Mouse (Mus musculus) T-helper 2 cell (primary cell): ENCODE measurements at regions not wholly inside any gene's neighbourhood (a gene's known extent, or its start where the extent isn't known, plus 50 kb on each side); places are given as distances from the start of the nearest gene placed in this dataset.

Source experiments
- in situ Hi-C: fragments of 300-600 bp; cut with MboI, MseI; formaldehyde crosslinking; loops from one replicate; pipeline ENCODE4 v1.15.1; 2025; ENCODE audit warnings: high pct_unique_total_duplicates

DNA sequence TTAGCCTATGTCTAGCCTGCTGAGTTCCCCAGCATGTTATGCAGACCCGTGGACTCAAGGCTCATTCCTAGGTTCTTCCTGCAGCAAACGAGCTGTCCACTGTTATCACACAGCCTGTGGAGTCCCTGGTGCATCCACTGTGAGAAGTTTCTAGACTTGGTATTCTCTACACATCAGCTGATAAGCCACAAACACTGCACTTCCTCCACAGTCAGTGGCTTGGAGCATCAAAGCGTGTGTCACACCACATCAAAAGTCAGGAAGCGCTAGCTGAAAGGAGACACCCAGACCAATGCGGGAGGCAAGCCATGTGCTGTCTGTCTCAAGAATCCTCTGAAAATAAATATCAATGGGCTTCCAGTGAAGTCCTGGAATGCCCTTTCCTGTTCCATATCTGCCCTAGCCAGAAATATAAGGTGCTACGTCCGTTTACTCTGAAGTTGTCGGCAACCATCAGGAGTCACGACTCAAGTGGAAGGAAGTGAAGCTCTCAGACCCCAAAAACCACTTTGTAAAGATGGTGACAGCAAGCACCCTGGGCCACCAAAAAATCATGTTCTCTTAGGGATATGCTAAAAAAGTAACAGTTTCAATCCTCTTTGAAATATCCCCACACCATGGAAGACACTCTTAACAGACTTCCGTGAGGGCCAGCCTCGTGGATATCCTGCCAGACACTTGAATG, 227.7 kb downstream of the Adgrl2 start:
- in situ Hi-C loops = loop anchor here (10.0 kb wide), 1 partner anchor 288 kb away; no protein-coding TSS in a partner anchor

DNA sequence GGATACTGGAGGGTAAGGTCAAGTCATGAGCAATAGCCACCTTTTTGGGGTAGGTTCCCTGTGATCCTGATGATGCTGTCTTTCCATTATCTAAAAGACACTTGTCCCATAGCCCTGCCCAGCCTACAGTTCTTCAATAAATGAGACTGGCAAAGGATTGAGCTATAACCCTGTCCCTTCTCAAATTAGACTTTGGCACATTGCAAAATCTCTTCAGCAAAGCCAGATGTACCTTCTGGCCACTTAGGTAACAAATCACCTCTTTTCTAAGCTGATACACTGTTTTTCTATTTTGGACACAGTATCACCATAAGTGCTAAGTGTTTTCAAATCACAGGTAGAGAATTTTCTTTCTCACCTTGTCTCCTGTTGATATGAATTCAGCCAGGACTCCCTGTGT, 228.8 kb downstream of the Adgrl2 start:
- in situ Hi-C loops = loop anchor here (10.0 kb wide), 1 partner anchor 287 kb away; no protein-coding TSS in a partner anchor

GRCm38 (mm10) chr3:148759500-148759899, 230.9 kb downstream of the Adgrl2 start:
- in situ Hi-C loops = no loop called here

GRCm38 (mm10) chr3:148746234-148746633, 244.1 kb downstream of the Adgrl2 start:
- in situ Hi-C loops = no loop called here

- in situ Hi-C loops = no loop called here
Measured at GRCm38 (mm10) chr3:148744651-148745050, 245.7 kb downstream of the Adgrl2 start.

GRCm38 (mm10) chr3:148734194-148734749, 256.1 kb downstream of the Adgrl2 start:
- in situ Hi-C loops = no loop called here

DNA sequence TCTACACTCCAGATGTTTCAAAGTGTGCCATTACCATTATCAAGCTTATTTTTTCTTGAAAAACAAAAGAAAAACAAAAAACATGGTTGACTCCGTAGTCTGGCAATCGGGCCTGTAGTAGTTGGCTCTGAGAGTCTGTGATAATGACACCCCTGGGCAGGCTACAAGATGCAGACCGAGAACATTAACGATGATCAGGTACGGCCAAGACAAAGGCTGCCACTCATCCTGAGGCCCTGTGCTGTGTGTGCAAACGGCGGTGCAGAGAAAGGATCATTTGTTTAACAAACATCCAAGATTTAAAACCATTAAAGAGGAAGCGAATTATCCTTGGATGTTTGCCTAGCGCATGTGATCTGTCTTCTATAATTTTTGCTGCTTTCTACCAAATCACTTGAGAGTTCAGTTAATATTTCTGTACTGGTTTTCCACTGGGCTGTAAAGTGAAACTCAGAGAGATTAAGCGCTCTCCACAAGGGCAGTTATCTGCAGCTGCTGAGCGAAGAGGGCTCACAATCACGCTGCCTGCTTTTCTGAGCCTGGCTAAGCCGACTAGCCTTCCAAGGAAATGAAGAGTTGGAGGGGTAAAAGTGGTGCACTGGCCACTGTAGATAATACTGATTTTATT, 257.0 kb downstream of the Adgrl2 start:
- in situ Hi-C loops = no loop called here

DNA sequence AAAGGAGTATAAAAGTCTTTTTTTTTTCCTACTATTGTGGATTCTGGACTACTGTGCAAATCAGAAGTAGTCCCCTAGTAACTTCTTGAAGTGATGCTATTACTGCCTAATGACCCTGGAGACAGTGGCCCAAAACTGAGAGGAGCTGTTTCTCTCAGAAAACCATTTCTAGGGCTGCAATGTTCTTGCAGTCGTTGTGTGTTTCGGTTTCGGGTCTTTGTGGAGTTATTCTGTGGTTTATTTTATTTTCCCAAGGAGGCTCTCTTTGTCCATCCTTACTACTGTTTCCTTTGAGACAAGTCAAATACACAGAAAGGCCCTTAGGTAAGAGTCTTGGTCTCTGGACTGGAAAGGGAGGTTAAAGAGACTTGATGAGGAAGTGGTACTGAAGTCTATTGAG, 258.9 kb downstream of the Adgrl2 start:
- in situ Hi-C loops = no loop called here

DNA sequence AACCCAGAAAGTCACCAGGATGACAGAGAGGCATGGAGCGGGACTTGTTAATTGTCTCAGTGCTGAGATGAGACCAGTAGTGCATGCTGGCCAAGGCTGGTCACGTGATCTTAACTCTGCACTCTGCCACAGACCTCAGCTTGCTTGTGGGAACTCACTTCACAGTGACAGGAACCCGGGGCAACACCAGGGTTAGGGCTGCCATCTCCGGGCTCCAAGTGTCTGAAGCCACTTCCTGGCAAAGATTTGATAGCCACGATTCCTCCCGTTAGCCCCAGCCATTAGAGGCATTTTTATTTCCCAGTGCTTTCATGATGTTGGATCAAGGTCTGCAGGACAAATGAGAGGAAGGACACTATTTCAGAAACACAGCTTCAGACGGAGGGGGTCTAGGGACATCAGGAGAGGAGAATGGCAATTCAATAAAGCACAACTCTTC, 261.1 kb downstream of the Adgrl2 start:
- in situ Hi-C loops = no loop called here

DNA sequence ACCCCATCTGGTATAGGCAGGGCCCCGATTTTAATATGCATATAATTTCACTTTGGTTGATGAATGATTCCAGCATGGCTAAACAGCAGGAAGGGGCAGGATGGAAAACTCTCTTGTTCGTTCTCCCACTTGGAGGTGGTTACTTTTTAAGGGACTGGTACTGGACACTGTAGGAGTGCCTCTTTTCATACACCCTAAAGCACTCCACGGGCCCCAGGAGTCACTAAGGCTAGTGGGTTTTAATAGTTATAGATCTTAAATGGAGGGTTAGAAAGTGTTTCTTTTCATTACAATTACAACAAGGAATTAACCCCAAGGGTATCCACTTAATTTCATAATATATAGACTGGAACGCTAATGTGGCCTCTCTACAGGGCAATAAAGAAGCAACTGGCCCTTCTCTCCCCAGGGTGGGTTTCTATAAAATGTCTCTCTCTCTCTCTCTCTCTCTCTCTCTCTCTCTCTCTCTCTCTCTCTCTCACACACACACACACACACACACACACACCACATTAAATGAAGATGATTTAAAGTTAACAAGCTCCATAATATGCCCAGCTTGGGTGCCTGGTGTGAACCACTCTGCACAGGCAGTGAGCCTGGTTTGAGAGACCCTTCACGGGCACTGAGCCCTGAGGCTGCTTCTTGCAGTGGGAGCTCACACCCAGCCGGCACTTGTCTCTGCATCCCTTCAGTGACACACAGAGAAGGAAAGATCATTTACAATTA, 261.7 kb downstream of the Adgrl2 start:
- in situ Hi-C loops = no loop called here

DNA sequence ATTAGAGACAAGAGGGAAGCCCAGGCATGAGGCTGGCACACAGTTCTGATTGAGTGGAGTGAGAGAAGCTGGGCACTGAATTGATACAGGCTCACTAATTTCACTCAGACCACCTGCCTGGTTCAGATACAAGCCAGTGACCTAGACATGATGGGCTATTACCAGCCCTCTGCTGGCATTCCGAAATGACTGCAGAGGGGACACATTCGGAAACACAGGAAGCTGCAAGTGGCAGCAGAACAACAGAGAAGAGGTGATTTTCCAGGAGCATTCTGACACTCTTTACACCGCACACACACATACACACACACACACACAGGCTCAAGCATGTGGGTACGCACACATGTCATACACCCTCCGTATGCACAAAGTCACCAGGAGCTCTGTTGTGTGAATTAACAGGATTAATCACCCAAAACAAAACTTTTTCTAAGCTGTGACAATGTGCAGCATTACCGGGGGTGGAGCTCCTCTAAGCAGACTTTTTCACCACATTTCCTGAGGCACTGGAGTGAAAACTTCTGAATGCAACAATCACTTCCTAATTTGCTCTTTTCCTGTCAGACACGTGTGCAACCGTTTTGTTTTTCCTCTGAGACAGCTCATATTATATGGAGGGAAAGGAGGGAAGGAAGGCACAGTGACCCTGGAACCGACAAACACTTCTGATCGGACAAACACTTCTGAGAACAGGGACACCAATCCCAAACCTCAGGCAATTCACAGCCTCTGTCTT, 263.6 kb downstream of the Adgrl2 start:
- in situ Hi-C loops = no loop called here

DNA sequence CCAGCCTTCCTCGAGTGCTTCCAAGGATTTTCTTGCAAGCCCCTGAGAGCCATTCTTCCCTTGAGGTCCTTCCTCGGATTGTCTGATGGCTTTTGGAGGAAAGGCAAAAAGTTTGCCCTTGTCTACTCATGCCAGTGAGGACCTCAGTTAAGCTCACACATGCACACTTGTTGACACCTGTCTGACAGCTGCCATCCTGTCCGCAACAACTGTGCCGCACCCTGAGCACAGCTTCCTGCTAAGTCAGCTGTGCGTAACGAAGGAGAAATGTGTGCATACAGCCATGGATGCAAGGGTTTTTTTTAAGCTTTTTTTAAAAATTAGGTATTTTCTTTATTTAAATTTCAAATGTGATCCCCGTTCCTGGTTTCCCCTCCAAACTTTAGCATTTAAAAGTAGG, 293.8 kb downstream of the Adgrl2 start:
- in situ Hi-C loops = no loop called here

DNA sequence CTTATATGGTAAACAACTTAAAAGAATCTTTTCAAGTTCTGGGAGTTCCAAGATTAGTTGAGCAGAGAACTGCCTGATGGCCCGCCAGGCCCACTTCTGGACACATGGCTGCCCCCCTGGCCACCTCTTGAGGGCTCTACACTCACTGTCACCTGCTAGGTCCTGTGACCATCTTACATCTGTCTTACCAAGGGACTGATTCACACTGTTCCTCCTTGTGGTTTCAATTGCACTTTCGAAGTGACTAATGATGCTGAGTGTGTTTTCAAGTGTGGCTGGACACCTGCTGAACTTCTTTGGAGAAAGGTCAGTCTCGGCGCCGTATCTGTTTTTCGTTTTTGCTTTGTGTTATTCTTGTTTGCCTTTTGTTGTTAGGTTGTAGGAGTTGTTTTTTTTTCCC, 294.9 kb downstream of the Adgrl2 start:
- in situ Hi-C loops = no loop called here

DNA sequence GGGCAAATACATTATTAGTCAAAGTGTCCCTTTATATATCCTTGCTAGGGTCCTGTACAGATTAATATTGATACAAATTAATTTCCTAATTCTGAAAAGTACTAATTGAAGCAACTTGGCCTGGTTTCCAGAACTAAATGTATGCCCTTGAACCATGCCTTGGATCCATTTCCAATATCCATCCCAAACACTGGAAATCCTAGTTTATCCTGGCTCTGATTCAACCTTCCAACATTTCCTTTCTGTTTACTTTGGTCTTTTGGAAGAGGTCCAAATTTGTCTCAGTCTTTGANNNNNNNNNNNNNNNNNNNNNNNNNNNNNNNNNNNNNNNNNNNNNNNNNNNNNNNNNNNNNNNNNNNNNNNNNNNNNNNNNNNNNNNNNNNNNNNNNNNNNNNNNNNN, 307.2 kb downstream of the Adgrl2 start:
- in situ Hi-C loops = no loop called here

DNA sequence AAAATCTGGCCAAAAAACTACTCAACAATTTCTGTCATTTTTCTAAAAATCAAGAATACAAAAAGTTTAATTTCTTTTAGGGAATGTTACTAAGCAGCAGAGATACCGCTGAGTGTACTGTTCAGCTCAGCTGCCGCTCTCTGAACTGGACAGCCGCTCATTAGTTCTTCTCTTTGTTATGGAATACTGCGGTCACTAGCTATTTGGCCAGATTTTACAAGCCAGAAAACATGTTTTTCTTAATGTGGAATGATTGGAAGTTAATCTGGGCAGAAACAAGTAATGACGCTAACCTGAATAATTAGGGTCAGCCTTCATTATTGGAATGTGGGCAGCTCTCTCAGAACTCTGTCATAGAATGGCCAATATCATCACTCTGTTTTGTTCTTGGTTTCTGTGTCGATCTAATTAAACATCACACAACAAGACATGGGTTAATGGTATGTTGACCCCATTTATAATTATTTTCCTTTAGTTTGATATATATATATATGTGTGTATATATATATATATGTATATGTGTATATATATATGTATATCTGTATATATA, 307.8 kb downstream of the Adgrl2 start:
- in situ Hi-C loops = no loop called here

DNA sequence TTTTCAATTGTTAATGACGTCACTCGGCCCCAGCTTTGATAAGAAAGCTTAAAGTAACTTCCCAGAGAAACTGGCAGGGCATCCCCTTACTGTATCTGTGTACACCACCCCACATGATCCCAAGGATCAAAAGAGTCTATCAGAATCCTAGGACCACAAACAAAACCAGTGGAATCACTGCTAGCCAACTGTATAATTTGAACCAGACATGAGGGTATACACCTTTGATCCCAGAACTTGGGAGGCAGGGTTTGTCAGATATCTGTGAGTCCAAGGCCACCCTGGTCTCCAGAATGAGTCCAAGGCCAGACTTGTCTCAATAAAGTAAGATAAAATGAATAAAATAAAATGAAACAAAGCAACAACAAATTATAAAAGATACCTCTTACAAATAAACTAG, 309.2 kb downstream of the Adgrl2 start:
- in situ Hi-C loops = no loop called here

- in situ Hi-C loops = no loop called here
Measured at GRCm38 (mm10) chr3:148680737-148681136, 309.6 kb downstream of the Adgrl2 start.

DNA sequence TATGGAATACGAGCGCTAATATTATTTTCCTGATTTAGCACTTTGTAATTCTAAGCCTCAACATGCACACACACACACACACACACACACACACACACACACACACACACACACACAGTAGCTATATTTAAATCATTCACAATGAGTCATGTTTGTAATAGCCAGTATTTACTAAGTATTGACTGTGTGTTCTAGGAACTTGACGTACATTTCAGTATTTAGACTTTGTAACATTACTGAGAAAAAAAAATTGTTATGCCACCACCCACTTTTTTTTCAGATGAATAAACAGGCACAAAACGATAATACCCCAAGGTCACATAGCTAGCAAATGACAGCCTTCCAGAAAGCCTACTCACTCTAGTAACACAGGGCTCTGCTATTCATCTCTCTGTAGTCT, 310.3 kb downstream of the Adgrl2 start:
- in situ Hi-C loops = no loop called here

DNA sequence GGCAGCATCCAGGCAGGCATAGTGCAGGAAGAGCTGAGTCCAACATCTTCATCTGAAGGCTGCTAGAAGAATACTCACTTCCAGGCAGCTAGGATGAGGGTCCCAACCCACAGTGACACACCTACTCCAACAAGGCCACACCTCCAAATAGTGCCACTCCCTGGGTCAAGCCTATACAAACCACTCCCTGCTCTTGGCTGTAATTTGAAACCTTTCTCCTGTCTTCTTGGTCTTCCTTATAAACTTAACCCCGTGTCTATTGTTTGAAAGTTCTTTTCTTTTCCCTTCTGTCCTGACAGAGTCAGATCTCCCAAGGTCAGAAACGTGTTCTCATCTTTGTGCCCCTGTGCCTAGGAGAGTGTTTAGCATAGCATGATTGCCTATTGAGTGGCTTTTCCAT, 311.2 kb downstream of the Adgrl2 start:
- in situ Hi-C loops = no loop called here

DNA sequence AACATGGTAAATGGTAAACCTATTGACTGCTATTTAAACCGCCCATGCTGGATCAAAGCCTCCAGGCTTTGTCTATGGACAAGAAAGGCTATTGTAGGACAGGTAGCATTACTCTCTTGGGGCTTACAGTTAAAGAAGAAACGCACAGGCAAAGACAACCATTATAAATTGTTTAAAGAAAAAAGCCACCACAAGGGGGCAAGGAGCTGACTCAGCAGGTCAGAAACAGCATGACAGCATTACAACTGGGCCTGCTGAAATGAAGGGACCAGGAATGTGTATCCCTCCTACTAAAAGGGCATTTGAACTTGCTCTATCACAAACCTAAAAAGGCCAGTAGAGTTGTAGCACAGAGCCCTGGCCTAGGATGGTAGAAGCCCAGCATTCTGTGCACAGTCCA, 314.3 kb downstream of the Adgrl2 start:
- in situ Hi-C loops = no loop called here

DNA sequence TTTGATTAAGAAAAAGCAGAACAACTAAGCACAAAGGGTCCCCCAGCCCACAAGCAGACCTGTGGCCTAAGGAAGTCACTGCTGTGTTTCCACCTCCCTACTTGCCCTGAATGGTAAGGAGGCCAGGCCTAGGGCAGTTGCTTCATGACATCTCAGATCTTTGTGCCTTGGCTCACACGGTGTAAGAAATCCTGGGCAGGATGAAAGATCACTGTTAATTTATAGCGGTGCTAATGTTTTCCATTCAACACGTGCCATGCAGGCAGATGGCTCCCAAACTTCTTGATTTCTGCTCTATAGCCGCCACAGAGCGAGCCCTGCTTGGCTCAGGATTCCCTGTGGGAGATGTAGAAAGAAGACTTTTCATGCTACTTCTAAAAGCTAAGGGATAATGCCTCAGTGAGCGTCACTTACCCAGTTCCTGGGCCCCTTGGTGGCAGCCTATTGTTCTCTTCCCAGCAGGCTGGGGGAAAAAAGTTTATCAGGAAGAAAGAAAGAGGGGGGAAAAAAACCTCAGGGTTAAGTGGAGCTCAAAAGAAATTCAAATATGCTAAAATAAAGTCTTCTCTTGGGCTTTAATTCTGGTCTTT, 327.4 kb downstream of the Adgrl2 start:
- in situ Hi-C loops = no loop called here
